Comparison of ENCODE assay signal across 8 mouse cellular contexts in genomic region chr11:106272644-106273310, GRCm38 (mm10). TPM values are rescaled to one million over a fixed set of nuclear protein-coding genes. Genes with fewer than 3 reads are reported as not detected.
DNase-seq lines count a peak whose midpoint lies in the region; ATAC-seq and TF ChIP-seq lines count a peak whose summit lies in the region.

TSS of gene Smarcd2 (minus strand) at chr11:106272972.

- peak within 1 kb of the TSS; percentile 98 for H3K9ac ChIP-seq in MEL (ENCODE audit: control insufficient read depth, low read depth, low read length, poor library complexity, severe bottlenecking)
- H3K9ac ChIP-seq in forebrain, postnatal 0 days, result peak within 1 kb of the TSS; percentile 81
- H3K9ac ChIP-seq in lung, embryonic 15.5 days, result peak within 1 kb of the TSS; percentile 96

- TF ChIP-seq POLR2A in MEL (IDR thresholded peaks at IDR 0.05; ENCODE audit: control insufficient read depth in 1 of 2, insufficient read depth in 1 of 2, low read depth in 1 of 2, low read length in 2 of 2, poor library complexity in 1 of 2), result peak; percentile 34 to 85
- TF ChIP-seq POLR2A in cerebellum, adult 2 months (IDR thresholded peaks at IDR 0.05; ENCODE audit: borderline replicate concordance, insufficient read depth, low read length), result peak; percentile 53; the same call in 1 of the 2 replicates

- peak within 1 kb of the TSS; percentile 75 for H3K4me2 ChIP-seq in forebrain, postnatal 0 days (ENCODE audit: low read depth)
- H3K4me2 ChIP-seq in lung, embryonic 15.5 days, result peak within 1 kb of the TSS; percentile 78

- H3K4me3 ChIP-seq in MEL (ENCODE audit: control insufficient read depth in 1 of 2, insufficient read depth in 1 of 2, low read depth in 2 of 2, low read length in 2 of 2), result peak within 1 kb of the TSS; percentile 89 to 93
- peak within 1 kb of the TSS; percentile 72 for H3K4me3 ChIP-seq in cerebellum, adult 2 months (replicated peaks; ENCODE audit: insufficient read depth, low read depth, low read length)
- H3K4me3 ChIP-seq in forebrain, postnatal 0 days (ENCODE audit: low read depth, low read length), result peak within 1 kb of the TSS; percentile 93
- H3K4me3 ChIP-seq in lung, embryonic 15.5 days, result peak within 1 kb of the TSS; percentile 90

- under 1% methylated on average over 72 of the region's 72 CpGs for WGBS in cerebellum, adult 2 months
- WGBS in forebrain, postnatal 0 days, result under 1% methylated on average over 61 of the region's 72 CpGs
- under 1% methylated on average over 72 of the region's 72 CpGs for WGBS in lung, embryonic 15.5 days

- no peaks in the 10 kb centered on the region for H3K27me3 ChIP-seq in MEL (ENCODE audit: control insufficient read depth in 1 of 2, insufficient read depth in 2 of 2, low read length in 2 of 2)
- H3K27me3 ChIP-seq in cerebellum, adult 2 months (ENCODE audit: control insufficient read depth, insufficient read depth, low read length), result no peaks in the 10 kb centered on the region
- no peaks in the 10 kb centered on the region for H3K27me3 ChIP-seq in forebrain, postnatal 0 days (ENCODE audit: insufficient read depth, low read length)
- H3K27me3 ChIP-seq in lung, embryonic 15.5 days, result no peaks in the 10 kb centered on the region

- peak in 1 of 2 experiments; percentile 51; a peak in 2 of 4 replicates for TF ChIP-seq EP300 in MEL (IDR thresholded peaks at IDR 0.05; ENCODE audit: low read depth in 1 of 2, low read length in 2 of 2)

- H3K9me3 ChIP-seq in MEL (replicated peaks; ENCODE audit: insufficient read depth, low read length), result no peaks in the 10 kb centered on the region
- no peaks in the 10 kb centered on the region for H3K9me3 ChIP-seq in forebrain, postnatal 0 days (ENCODE audit: low read length)
- no peaks in the 10 kb centered on the region for H3K9me3 ChIP-seq in lung, embryonic 15.5 days

- H3K4me1 ChIP-seq in MEL (ENCODE audit: control insufficient read depth in 1 of 2, insufficient read depth in 2 of 2, low read length in 2 of 2), result peaks cover 0 to 41% of the 10 kb centered on the region in 2 experiments; a peak in 3 of 4 replicates
- H3K4me1 ChIP-seq in cerebellum, adult 2 months (ENCODE audit: control insufficient read depth, insufficient read depth, low read length), result peaks cover 14% of the 10 kb centered on the region; the same call in 1 of the 2 replicates
- H3K4me1 ChIP-seq in forebrain, postnatal 0 days (ENCODE audit: insufficient read depth), result peaks cover 13% of the 10 kb centered on the region
- peaks cover 67% of the 10 kb centered on the region for H3K4me1 ChIP-seq in lung, embryonic 15.5 days

- TF ChIP-seq RAD21 in MEL (IDR thresholded peaks at IDR 0.05; ENCODE audit: low read depth, low read length), result no peak

- ATAC-seq in forebrain, postnatal 0 days, result peak; percentile 94
- peak; percentile 91 for ATAC-seq in lung, embryonic 15.5 days (ENCODE audit: borderline replicate concordance, extremely low read depth, low FRiP score, low TSS enrichment)

- H3K79me2 ChIP-seq in MEL (ENCODE audit: control insufficient read depth, insufficient read depth, low read length, poor library complexity), result peaks cover 43% of the 10 kb centered on the region

- H3K36me3 ChIP-seq in MEL (ENCODE audit: control insufficient read depth in 1 of 2, insufficient read depth in 2 of 2, low read length in 2 of 2), result peaks cover 0 to 19% of the 10 kb centered on the region in 2 experiments; a peak in 2 of 4 replicates
- H3K36me3 ChIP-seq in forebrain, postnatal 0 days (ENCODE audit: insufficient read depth), result no peaks in the 10 kb centered on the region
- H3K36me3 ChIP-seq in lung, embryonic 15.5 days, result no peaks in the 10 kb centered on the region; the same call in 1 of the 2 replicates

- H3K27ac ChIP-seq in MEL (ENCODE audit: control insufficient read depth, low read depth, low read length), result peak within 1 kb of the TSS; percentile 78
- H3K27ac ChIP-seq in cerebellum, adult 2 months (ENCODE audit: insufficient read depth, low read length), result peak within 1 kb of the TSS; percentile 81
- peak within 1 kb of the TSS; percentile 87 for H3K27ac ChIP-seq in forebrain, postnatal 0 days (ENCODE audit: low read depth, low read length)
- peak within 1 kb of the TSS; percentile 98 for H3K27ac ChIP-seq in lung, embryonic 15.5 days

- TF ChIP-seq CTCF in MEL (IDR thresholded peaks at IDR 0.05 in 2 of 3, conservative IDR thresholded peaks at IDR 0.05 in 1 of 3; ENCODE audit: control insufficient read depth in 1 of 3, insufficient read depth in 1 of 3, low read depth in 2 of 3, low read length in 3 of 3, poor library complexity in 1 of 3, severe bottlenecking in 1 of 3), result 0 out of 6 replicates have a peak, but pooled peaks of 1 of the 3 experiments have one; percentile 11
- TF ChIP-seq CTCF in cerebellum, adult 2 months (IDR thresholded peaks at IDR 0.05; ENCODE audit: borderline replicate concordance, insufficient read depth, low read depth, low read length), result no peak
- no peak for TF ChIP-seq CTCF in forebrain, postnatal 0 days (IDR thresholded peaks at IDR 0.05; ENCODE audit: low read depth)

- peak; percentile 100 for DNase-seq in MEL (ENCODE audit: low read depth, low spot score)
- DNase-seq in cerebellum, adult 2 months, result peak; percentile 99 to 100
- DNase-seq in forebrain, postnatal 0 days, result peak; percentile 98
- DNase-seq in heart, postnatal 4 days, result peak; percentile 99
- peak; percentile 99 for DNase-seq in layer of hippocampus, adult 8-10 months (ENCODE audit: low spot score in 2 of 2)
- DNase-seq in ovary, adult 18-20 months (ENCODE audit: low spot score), result peak; percentile 100
- peak; percentile 99 for DNase-seq in thymus, postnatal 0 days (ENCODE audit: low spot score)

TF ChIP-seq in MEL, 35 proteins besides CTCF, POLR2A, EP300 and RAD21 (continues in another document):
- TF ChIP-seq MYB (IDR thresholded peaks at IDR 0.05; ENCODE audit: low read depth, low read length) (peak; percentile 68; the same call in 1 of the 2 replicates), MEF2A (IDR thresholded peaks at IDR 0.05; ENCODE audit: extremely low read depth, insufficient replicate concordance, low read depth, low read length, poor library complexity, severe bottlenecking) (no peak), ZC3H11A (IDR thresholded peaks at IDR 0.05; ENCODE audit: low read depth, low read length) (no peak), BHLHE40 (IDR thresholded peaks at IDR 0.05; ENCODE audit: borderline replicate concordance, low read depth, low read length) (peak; percentile 53; the same call in 1 of the 2 replicates), MYC (IDR thresholded peaks at IDR 0.05; ENCODE audit: low read depth, low read length) (no peak), USF2 (IDR thresholded peaks at IDR 0.05; ENCODE audit: borderline replicate concordance in 1 of 2, insufficient read depth in 1 of 2, low read depth in 1 of 2, low read length in 2 of 2) (no peak), NELFE (IDR thresholded peaks at IDR 0.05; ENCODE audit: low read depth, low read length) (peak; percentile 76), UBTF (IDR thresholded peaks at IDR 0.05; ENCODE audit: borderline replicate concordance, insufficient read depth, low read depth, low read length) (peak; percentile 81; the same call in 1 of the 2 replicates), MXI1 (IDR thresholded peaks at IDR 0.05; ENCODE audit: low read depth, low read length) (peak; percentile 80), GABPA (IDR thresholded peaks at IDR 0.05; ENCODE audit: low read depth, low read length) (no peak), HCFC1 (IDR thresholded peaks at IDR 0.05; ENCODE audit: low read depth, low read length) (peak; percentile 90), MAX (IDR thresholded peaks at IDR 0.05; ENCODE audit: low read length) (peak; percentile 93), RCOR1 (IDR thresholded peaks at IDR 0.05; ENCODE audit: low read depth, low read length) (no peak), TAL1 (IDR thresholded peaks at IDR 0.05; ENCODE audit: low read length) (no peak), JUND (IDR thresholded peaks at IDR 0.05; ENCODE audit: low read depth, low read length) (no peak), TBP (IDR thresholded peaks at IDR 0.05; ENCODE audit: low read depth, low read length) (peak; percentile 84), SIN3A (IDR thresholded peaks at IDR 0.05; ENCODE audit: low read length) (peak; percentile 90), ZNF384 (IDR thresholded peaks at IDR 0.05; ENCODE audit: low read depth, low read length) (no peak), TCF12 (IDR thresholded peaks at IDR 0.05; ENCODE audit: low read depth, low read length) (peak; percentile 68; the same call in 1 of the 2 replicates), MAZ (IDR thresholded peaks at IDR 0.05; ENCODE audit: low read depth, low read length) (peak; percentile 90; the same call in 1 of the 2 replicates), ZKSCAN1 (IDR thresholded peaks at IDR 0.05; ENCODE audit: low read depth, low read length) (no peak), POLR2AphosphoS5 (IDR thresholded peaks at IDR 0.05; ENCODE audit: borderline replicate concordance, low read depth, low read length) (no peak), ZMIZ1 (IDR thresholded peaks at IDR 0.05; ENCODE audit: low read depth, low read length) (peak; percentile 23; the same call in 1 of the 2 replicates), ELF1 (IDR thresholded peaks at IDR 0.05; ENCODE audit: low read depth, low read length) (peak; percentile 94), NRF1 (IDR thresholded peaks at IDR 0.05; ENCODE audit: insufficient read depth, low read depth, low read length, poor library complexity, severe bottlenecking) (0 out of 2 replicates have a peak, but pooled peaks have one; percentile 42), ETS1 (IDR thresholded peaks at IDR 0.05; ENCODE audit: low read depth, low read length) (peak; percentile 40), SMC3 (IDR thresholded peaks at IDR 0.05; ENCODE audit: low read depth, low read length) (no peak), USF1 (IDR thresholded peaks at IDR 0.05; ENCODE audit: low read depth, low read length) (no peak), MAFK (IDR thresholded peaks at IDR 0.05; ENCODE audit: borderline replicate concordance, low read depth, low read length) (no peak), POLR2AphosphoS2 (IDR thresholded peaks at IDR 0.05; ENCODE audit: low read length) (no peak)

RNA-seq across cellular contexts. Expression of gene Smarcd2, which starts in this region (rescaled TPM):
- total RNA-seq in MEL (2012; rRNA removed), result 116 and 131 TPM in 2 replicates
- 100 to 1,000 TPM in 1 of 2 experiments, not detected in 1; 123 TPM for polyA plus RNA-seq in MEL (2012; ENCODE audit: insufficient read depth in 1 of 2, insufficient read length in 2 of 2, low read depth in 1 of 2, low replicate concordance in 2 of 2, missing spikeins in 1 of 2)
- 114 and 144 TPM in 2 replicates for polyA plus RNA-seq in cerebellum, adult 2 months (2012; rRNA removed)
- 16.9 and 20.0 TPM in 2 replicates for total RNA-seq in forebrain, postnatal 0 days (2014; rRNA removed)
- polyA plus RNA-seq in forebrain, postnatal 0 days (2015; fragmentation: Nextera tagmentation; extraction: Ambion mirVana), result 8.5 and 9.5 TPM in 2 replicates
- total RNA-seq in heart, postnatal 4 days (2021), result 10 to 100 TPM; 20.2 to 20.3 TPM
- total RNA-seq in layer of hippocampus, adult 8-10 months (2022), result 10 to 100 TPM; 29.1 to 34.7 (median 31.2) TPM
- 79.1 and 81.6 TPM in 2 replicates for polyA plus RNA-seq in lung, embryonic 15.5 days (2015; fragmentation: Nextera tagmentation; extraction: Ambion mirVana)
- polyA plus RNA-seq in thymus, postnatal 0 days (2015; fragmentation: Nextera tagmentation; extraction: Ambion mirVana), result 139 and 157 TPM in 2 replicates

Comparison
In these comparisons a context has a peak if more than half of its experiments do, and no peak if none do; other contexts are left out.
1. Peak in every context shown above with its lines: DNase-seq, ATAC-seq, H3K4me3 ChIP-seq and H3K27ac ChIP-seq.